Mouse (Mus musculus): Measurements from ENCODE around the gene Sema4g. TPM values are rescaled to one million over a fixed set of nuclear protein-coding genes. Genes with fewer than 3 reads are reported as not detected.

Gene Sema4g
- total and polyA plus RNA-seq, 3 experiments: 0.15 to 0.47 TPM; not detected in 1

GRCm38 (mm10) chr19:45005444-45005843, 16.5 kb downstream of the Sema4g start, which contains the start of gene Twnk (continued):
- TF ChIP-seq SMC3 (IDR thresholded peaks at IDR 0.05; ENCODE audit: low read depth, low read length) (no peak), SIN3A (IDR thresholded peaks at IDR 0.05; ENCODE audit: low read length) (peak; percentile 51; the same call in 1 of the 2 replicates), ELF1 (IDR thresholded peaks at IDR 0.05; ENCODE audit: low read depth, low read length) (no peak), ZMIZ1 (IDR thresholded peaks at IDR 0.05; ENCODE audit: low read depth, low read length) (0 out of 2 replicates have a peak, but pooled peaks have one; percentile 38), MAX (IDR thresholded peaks at IDR 0.05; ENCODE audit: low read length) (peak; percentile 6; the same call in 1 of the 2 replicates), ZNF384 (IDR thresholded peaks at IDR 0.05; ENCODE audit: low read depth, low read length) (no peak), RCOR1 (IDR thresholded peaks at IDR 0.05; ENCODE audit: low read depth, low read length) (0 out of 2 replicates have a peak, but pooled peaks have one; percentile 24), TCF12 (IDR thresholded peaks at IDR 0.05; ENCODE audit: low read depth, low read length) (no peak), TBP (IDR thresholded peaks at IDR 0.05; ENCODE audit: low read depth, low read length) (peak; percentile 86), GABPA (IDR thresholded peaks at IDR 0.05; ENCODE audit: low read depth, low read length) (no peak), USF2 (IDR thresholded peaks at IDR 0.05; ENCODE audit: borderline replicate concordance in 1 of 2, insufficient read depth in 1 of 2, low read depth in 1 of 2, low read length in 2 of 2) (no peak), ZKSCAN1 (IDR thresholded peaks at IDR 0.05; ENCODE audit: low read depth, low read length) (no peak), EP300 (IDR thresholded peaks at IDR 0.05; ENCODE audit: low read depth in 1 of 2, low read length in 2 of 2) (peak in 1 of 2 experiments; percentile 56; a peak in 1 of 4 replicates), MYC (IDR thresholded peaks at IDR 0.05; ENCODE audit: low read depth, low read length) (no peak), MAFK (IDR thresholded peaks at IDR 0.05; ENCODE audit: borderline replicate concordance, low read depth, low read length) (no peak), RAD21 (IDR thresholded peaks at IDR 0.05; ENCODE audit: low read depth, low read length) (no peak), JUND (IDR thresholded peaks at IDR 0.05; ENCODE audit: low read depth, low read length) (0 out of 2 replicates have a peak, but pooled peaks have one; percentile 14), NELFE (IDR thresholded peaks at IDR 0.05; ENCODE audit: low read depth, low read length) (peak; percentile 80), MXI1 (IDR thresholded peaks at IDR 0.05; ENCODE audit: low read depth, low read length) (no peak), ETS1 (IDR thresholded peaks at IDR 0.05; ENCODE audit: low read depth, low read length) (no peak), CHD2 (IDR thresholded peaks at IDR 0.05; ENCODE audit: low read length) (no peak), UBTF (IDR thresholded peaks at IDR 0.05; ENCODE audit: borderline replicate concordance, insufficient read depth, low read depth, low read length) (no peak), POLR2A (IDR thresholded peaks at IDR 0.05; ENCODE audit: control insufficient read depth in 1 of 2, insufficient read depth in 1 of 2, low read depth in 1 of 2, low read length in 2 of 2, poor library complexity in 1 of 2) (peak in 1 of 2 experiments; percentile 75; a peak in 2 of 4 replicates)

GRCm38 (mm10) chr19:45005957-45006712, 17.2 kb downstream of the Sema4g start, which contains the start of gene Mrpl43:
Gene Mrpl43, minus strand, starts transcription at chr19:45006442.
- Histone ChIP-seq H3K36me3 (ENCODE audit: control insufficient read depth in 1 of 2, insufficient read depth in 2 of 2, low read length in 2 of 2) (peaks cover 5 to 22% of the 10 kb centered on the region in 2 experiments), H3K4me3 (ENCODE audit: control insufficient read depth in 1 of 2, insufficient read depth in 1 of 2, low read depth in 2 of 2, low read length in 2 of 2) (peak within 1 kb of the TSS; percentile 91 to 96), H3K27ac (ENCODE audit: control insufficient read depth, low read depth, low read length) (peak within 1 kb of the TSS; percentile 78), H3K9me3 (replicated peaks; ENCODE audit: insufficient read depth, low read length) (no peaks in the 10 kb centered on the region), H3K4me1 (ENCODE audit: control insufficient read depth in 1 of 2, insufficient read depth in 2 of 2, low read length in 2 of 2) (peaks cover 3 to 26% of the 10 kb centered on the region in 2 experiments), H3K27me3 (ENCODE audit: control insufficient read depth in 1 of 2, insufficient read depth in 2 of 2, low read length in 2 of 2) (no peaks in the 10 kb centered on the region), H3K79me2 (ENCODE audit: control insufficient read depth, insufficient read depth, low read length, poor library complexity) (peaks cover 36% of the 10 kb centered on the region), H3K9ac (ENCODE audit: control insufficient read depth, low read depth, low read length, poor library complexity, severe bottlenecking) (peak within 1 kb of the TSS; percentile 92)
- peak; percentile 97 for DNase-seq (ENCODE audit: low read depth, low spot score)
- TF ChIP-seq ZMIZ1 (IDR thresholded peaks at IDR 0.05; ENCODE audit: low read depth, low read length) (peak; percentile 57), E2F4 (IDR thresholded peaks at IDR 0.05; ENCODE audit: borderline replicate concordance, low read depth, low read length) (peak; percentile 72; the same call in 1 of the 2 replicates), KAT2A (conservative IDR thresholded peaks at IDR 0.05; ENCODE audit: low read depth, low read length) (peak; percentile 88), UBTF (IDR thresholded peaks at IDR 0.05; ENCODE audit: borderline replicate concordance, insufficient read depth, low read depth, low read length) (0 out of 2 replicates have a peak, but pooled peaks have one; percentile 31), MAX (IDR thresholded peaks at IDR 0.05; ENCODE audit: low read length) (peak; percentile 99), GATA1 (IDR thresholded peaks at IDR 0.05; ENCODE audit: low read depth, low read length) (no peak), CHD2 (IDR thresholded peaks at IDR 0.05; ENCODE audit: low read length) (peak; percentile 80), POLR2A (IDR thresholded peaks at IDR 0.05; ENCODE audit: control insufficient read depth in 1 of 2, insufficient read depth in 1 of 2, low read depth in 1 of 2, low read length in 2 of 2, poor library complexity in 1 of 2) (peak; percentile 74 to 90), EP300 (IDR thresholded peaks at IDR 0.05; ENCODE audit: low read depth in 1 of 2, low read length in 2 of 2) (peak in 1 of 2 experiments; percentile 26; a peak in 1 of 4 replicates), MXI1 (IDR thresholded peaks at IDR 0.05; ENCODE audit: low read depth, low read length) (peak; percentile 100), TCF12 (IDR thresholded peaks at IDR 0.05; ENCODE audit: low read depth, low read length) (peak; percentile 49; the same call in 1 of the 2 replicates), MEF2A (IDR thresholded peaks at IDR 0.05; ENCODE audit: extremely low read depth, insufficient replicate concordance, low read depth, low read length, poor library complexity, severe bottlenecking) (0 out of 2 replicates have a peak, but pooled peaks have one; percentile 5), TAL1 (IDR thresholded peaks at IDR 0.05; ENCODE audit: low read length) (no peak), RAD21 (IDR thresholded peaks at IDR 0.05; ENCODE audit: low read depth, low read length) (no peak), USF1 (IDR thresholded peaks at IDR 0.05; ENCODE audit: low read depth, low read length) (peak; percentile 74), ELF1 (IDR thresholded peaks at IDR 0.05; ENCODE audit: low read depth, low read length) (peak; percentile 93), ETS1 (IDR thresholded peaks at IDR 0.05; ENCODE audit: low read depth, low read length) (peak; percentile 58; the same call in 1 of the 2 replicates), ZC3H11A (IDR thresholded peaks at IDR 0.05; ENCODE audit: low read depth, low read length) (no peak), TBP (IDR thresholded peaks at IDR 0.05; ENCODE audit: low read depth, low read length) (peak; percentile 69)
